ENCODE assay signal across 11 mouse cellular contexts in genomic region chr9:15541735-15542354, GRCm38 (mm10). TPM values are rescaled to one million over a fixed set of nuclear protein-coding genes. Genes with fewer than 3 reads are reported as not detected.
A peak's percentile ranks its signal among the peaks of the same experiment; 100 is the strongest.
DNase-seq lines count a peak whose midpoint lies in the region; ATAC-seq and TF ChIP-seq lines count a peak whose summit lies in the region.
"Had no signal": no experiment of that assay in that cellular context is flagged by ENCODE, and none has a peak within 500 bp of the region (broad histone marks: within the 10 kb centered on the region; RNA-seq: fewer than 3 reads in every experiment).

No protein-coding gene starts in this region.

- no peaks in the 10 kb centered on the region for H3K9me3 ChIP-seq in midbrain, embryonic 14.5 days (ENCODE audit: control insufficient read depth, low read length)
- no peaks in the 10 kb centered on the region for H3K9me3 ChIP-seq in midbrain, postnatal 0 days (ENCODE audit: low read length)
- no peaks in the 10 kb centered on the region for H3K9me3 ChIP-seq in liver, embryonic 11.5 days (ENCODE audit: control insufficient read depth, low read length)
- no peaks in the 10 kb centered on the region for H3K9me3 ChIP-seq in stomach, postnatal 0 days (ENCODE audit: control insufficient read depth, low read length)
- H3K9me3 ChIP-seq: limb, embryonic 10.5 days had no signal

- no peak overlapping the region for H3K9ac ChIP-seq in midbrain, embryonic 14.5 days (replicated peaks; ENCODE audit: low read length)
- H3K9ac ChIP-seq in midbrain, postnatal 0 days (replicated peaks; ENCODE audit: low read length, poor library complexity, severe bottlenecking), result no peak overlapping the region
- H3K9ac ChIP-seq in liver, embryonic 11.5 days (ENCODE audit: low read depth, low read length), result no peak overlapping the region
- H3K9ac ChIP-seq in stomach, postnatal 0 days (ENCODE audit: low read length), result no peak overlapping the region

- no peak overlapping the region for H3K4me3 ChIP-seq in midbrain, embryonic 14.5 days (replicated peaks; ENCODE audit: low read depth, low read length)
- no peak overlapping the region for H3K4me3 ChIP-seq in midbrain, postnatal 0 days (ENCODE audit: low read depth, low read length)
- H3K4me3 ChIP-seq in liver, embryonic 11.5 days (ENCODE audit: low read depth, low read length), result no peak overlapping the region
- no peak overlapping the region for H3K4me3 ChIP-seq in stomach, postnatal 0 days (ENCODE audit: low read depth, low read length)
- H3K4me3 ChIP-seq: heart, adult 2 months; limb, embryonic 10.5 days had no signal

- DNase-seq in midbrain, embryonic 14.5 days, result no peak
- DNase-seq in midbrain, postnatal 0 days (ENCODE audit: low spot score), result no peak
- DNase-seq in c-Kit-positive CD71-negative TER-119-negative erythroid progenitor cells, embryonic 14.5 days (ENCODE audit: low read depth), result peak; percentile 12
- DNase-seq in liver, embryonic 11.5 days (ENCODE audit: low spot score), result no peak
- peak; percentile 63 for DNase-seq in stomach, postnatal 0 days (ENCODE audit: low spot score)
- DNase-seq in left cerebral cortex, adult 11 months (ENCODE audit: low spot score), result no peak
- DNase-seq: heart, adult 2 months; heart, postnatal 4 days; right cerebral cortex, adult 18-20 months had no signal

- H3K4me2 ChIP-seq in midbrain, embryonic 14.5 days (ENCODE audit: low read length), result no peak overlapping the region
- no peak overlapping the region for H3K4me2 ChIP-seq in midbrain, postnatal 0 days (ENCODE audit: low read depth, low read length, poor library complexity, severe bottlenecking)
- no peak overlapping the region for H3K4me2 ChIP-seq in liver, embryonic 11.5 days
- no peak overlapping the region for H3K4me2 ChIP-seq in stomach, postnatal 0 days (replicated peaks; ENCODE audit: low read depth)

- no peak for TF ChIP-seq EP300 in stomach, postnatal 0 days (optimal IDR thresholded peaks at IDR 0.05)

- no peak for TF ChIP-seq CTCF in midbrain, postnatal 0 days (IDR thresholded peaks at IDR 0.05)
- TF ChIP-seq CTCF in stomach, postnatal 0 days (IDR thresholded peaks at IDR 0.05; ENCODE audit: low read depth), result no peak

- H3K36me3 ChIP-seq in midbrain, embryonic 14.5 days (ENCODE audit: control insufficient read depth, insufficient read depth, low read length), result no peaks in the 10 kb centered on the region
- H3K36me3 ChIP-seq in midbrain, postnatal 0 days (ENCODE audit: insufficient read depth, low read length), result 0 out of 2 replicates have a peak, but pooled peaks cover 4% of the 10 kb centered on the region
- no peaks in the 10 kb centered on the region; the same call in none of the 2 replicates for H3K36me3 ChIP-seq in liver, embryonic 11.5 days (ENCODE audit: control insufficient read depth, insufficient read depth, low read length)
- H3K36me3 ChIP-seq in stomach, postnatal 0 days (ENCODE audit: control insufficient read depth, insufficient read depth, low read length), result no peaks in the 10 kb centered on the region

- no peak overlapping the region for H3K27ac ChIP-seq in midbrain, embryonic 14.5 days (replicated peaks; ENCODE audit: low read depth, low read length)
- no peak overlapping the region for H3K27ac ChIP-seq in midbrain, postnatal 0 days (ENCODE audit: low read depth, low read length)
- peak overlapping the region; percentile 58 for H3K27ac ChIP-seq in liver, embryonic 11.5 days (ENCODE audit: low read depth, low read length)
- 0 out of 2 replicates have a peak overlapping the region, but pooled peaks have one; percentile 18 for H3K27ac ChIP-seq in stomach, postnatal 0 days (replicated peaks)
- H3K27ac ChIP-seq: heart, adult 2 months; limb, embryonic 10.5 days had no signal

- H3K4me1 ChIP-seq in midbrain, embryonic 14.5 days (ENCODE audit: control insufficient read depth, insufficient read depth, low read length), result no peaks in the 10 kb centered on the region
- no peaks in the 10 kb centered on the region for H3K4me1 ChIP-seq in midbrain, postnatal 0 days (ENCODE audit: insufficient read depth, low read length)
- peaks cover 12% of the 10 kb centered on the region; the same call in 1 of the 2 replicates for H3K4me1 ChIP-seq in liver, embryonic 11.5 days (replicated peaks; ENCODE audit: control insufficient read depth, insufficient read depth, low read length)
- 0 out of 2 replicates have a peak, but pooled peaks cover 2% of the 10 kb centered on the region for H3K4me1 ChIP-seq in stomach, postnatal 0 days (replicated peaks; ENCODE audit: control insufficient read depth, insufficient read depth)
- H3K4me1 ChIP-seq: limb, embryonic 10.5 days had no signal

- WGBS in midbrain, embryonic 14.5 days, result 75% methylated on average over 5 of the region's 5 CpGs
- 78% methylated on average over 5 of the region's 5 CpGs for WGBS in midbrain, postnatal 0 days
- 23% methylated on average over 5 of the region's 5 CpGs for WGBS in liver, embryonic 11.5 days
- 48% methylated on average over 5 of the region's 5 CpGs for WGBS in stomach, postnatal 0 days

- no peaks in the 10 kb centered on the region for H3K27me3 ChIP-seq in midbrain, embryonic 14.5 days (ENCODE audit: control insufficient read depth, insufficient read depth, low read length)
- H3K27me3 ChIP-seq in midbrain, postnatal 0 days (ENCODE audit: insufficient read depth, low read length), result no peaks in the 10 kb centered on the region
- no peaks in the 10 kb centered on the region for H3K27me3 ChIP-seq in liver, embryonic 11.5 days (replicated peaks; ENCODE audit: control insufficient read depth, insufficient read depth, low read length)
- H3K27me3 ChIP-seq in stomach, postnatal 0 days (ENCODE audit: control insufficient read depth, insufficient read depth, low read length), result no peaks in the 10 kb centered on the region

- ATAC-seq in midbrain, embryonic 14.5 days (ENCODE audit: low FRiP score, low TSS enrichment), result 0 out of 2 replicates have a peak, but pooled peaks have one; percentile 15
- no peak for ATAC-seq in midbrain, postnatal 0 days (ENCODE audit: low FRiP score)
- ATAC-seq in liver, embryonic 11.5 days (replicated peaks; ENCODE audit: low FRiP score), result peak; percentile 48
- peak; percentile 87 for ATAC-seq in stomach, postnatal 0 days (ENCODE audit: low FRiP score, low TSS enrichment)
- ATAC-seq in inflammation-experienced regulatory T-cells, adult 6 months, result no peak

RNA-seq across cellular contexts. Expression of gene Smco4, which starts 48.6 kb away (rescaled TPM):
- polyA plus RNA-seq in midbrain, embryonic 14.5 days (2014; fragmentation: Nextera tagmentation; extraction: Ambion mirVana), result 1.3 and 2.1 TPM in 2 replicates
- total RNA-seq in midbrain, postnatal 0 days (2014; rRNA removed), result 3.5 and 5.0 TPM in 2 replicates
- 0.38 and 0.42 TPM in 2 replicates for polyA plus RNA-seq in midbrain, postnatal 0 days (2015; fragmentation: Nextera tagmentation; extraction: Ambion mirVana)
- 4.5 and 6.6 TPM in 2 replicates for polyA plus RNA-seq in liver, embryonic 11.5 days (2014; fragmentation: Nextera tagmentation; extraction: Ambion mirVana)
- 1.4 and 1.9 TPM in 2 replicates for polyA plus RNA-seq in stomach, postnatal 0 days (2015; fragmentation: Nextera tagmentation; extraction: Ambion mirVana)
- 10 to 100 TPM; 12.3 to 61.1 (median 54.2) TPM for polyA plus RNA-seq in inflammation-experienced regulatory T-cells, adult 6 months (2017; shearing (Covaris generic))

Comparison
In these comparisons a context has a peak if more than half of its experiments do, and no peak if none do; other contexts are left out.
1. ATAC-seq: peak in midbrain, embryonic 14.5 days (single experiment), liver, embryonic 11.5 days (single experiment) and stomach, postnatal 0 days (single experiment); none in midbrain, postnatal 0 days (single experiment) and inflammation-experienced regulatory T-cells, adult 6 months (single experiment).
2. DNase-seq: peak in c-Kit-positive CD71-negative TER-119-negative erythroid progenitor cells, embryonic 14.5 days (single experiment) and stomach, postnatal 0 days (single experiment); none in midbrain, embryonic 14.5 days (single experiment), midbrain, postnatal 0 days (single experiment), liver, embryonic 11.5 days (single experiment) and left cerebral cortex, adult 11 months (single experiment).
3. H3K27ac ChIP-seq: peak in liver, embryonic 11.5 days (single experiment) and stomach, postnatal 0 days (single experiment); none in midbrain, embryonic 14.5 days (single experiment) and midbrain, postnatal 0 days (single experiment).